In genomic region chr1:158421451-158421850, GRCm38 (mm10) we compare ENCODE assay signal across 25 mouse cellular contexts. TPM values are rescaled to one million over a fixed set of nuclear protein-coding genes. Genes with fewer than 3 reads are reported as not detected.
DNase-seq lines count a peak whose midpoint lies in the region; ATAC-seq and TF ChIP-seq lines count a peak whose summit lies in the region.
"Had no signal": no experiment of that assay in that cellular context is flagged by ENCODE, and none has a peak within 500 bp of the region (broad histone marks: within the 10 kb centered on the region; RNA-seq: fewer than 3 reads in every experiment).

No protein-coding gene starts in this region.

- no peak overlapping the region for H3K4me3 ChIP-seq in hindbrain, embryonic 16.5 days (ENCODE audit: low read length)
- no peak overlapping the region for H3K4me3 ChIP-seq in hindbrain, embryonic 10.5 days
- no peak overlapping the region for H3K4me3 ChIP-seq in liver, postnatal 0 days (ENCODE audit: low read depth, low read length)
- H3K4me3 ChIP-seq: embryonic facial prominence, embryonic 12.5 days; forebrain, embryonic 10.5 days; heart, embryonic 13.5 days; limb, embryonic 12.5 days; liver, embryonic 15.5 days; lung, embryonic 15.5 days; midbrain, embryonic 10.5 days had no signal

- no peaks in the 10 kb centered on the region; the same call in 1 of the 2 replicates for H3K4me1 ChIP-seq in hindbrain, embryonic 16.5 days (ENCODE audit: control insufficient read depth, insufficient read depth, low read depth, low read length)
- no peaks in the 10 kb centered on the region for H3K4me1 ChIP-seq in hindbrain, embryonic 10.5 days (replicated peaks)
- no peaks in the 10 kb centered on the region for H3K4me1 ChIP-seq in liver, postnatal 0 days (ENCODE audit: insufficient read depth)
- H3K4me1 ChIP-seq: embryonic facial prominence, embryonic 12.5 days; forebrain, embryonic 10.5 days; heart, embryonic 13.5 days; liver, embryonic 15.5 days; lung, embryonic 15.5 days; midbrain, embryonic 10.5 days had no signal

- DNase-seq in hindbrain, embryonic 10.5 days (ENCODE audit: low spot score): no peak
- peak; percentile 68 for DNase-seq in brain, adult 2 months (ENCODE audit: low read depth, low spot score)
- DNase-seq in cerebellum, adult 18-20 months: peak; percentile 51 to 58
- DNase-seq in cerebellum, postnatal 10 days: peak; percentile 64 to 68
- no peak for DNase-seq in adrenal gland, postnatal 10 days
- no peak for DNase-seq in liver, postnatal 0 days
- no peak for DNase-seq in urinary bladder, postnatal 10 days (ENCODE audit: low spot score)
- DNase-seq: adrenal gland, postnatal 14 days; embryo, embryonic 11 days; heart, postnatal 10 days; kidney, adult 11 months; kidney, postnatal 14 days; layer of hippocampus, adult 9-11 months had no signal

- H3K27ac ChIP-seq in hindbrain, embryonic 16.5 days (ENCODE audit: low read depth, low read length): no peak overlapping the region
- no peak overlapping the region for H3K27ac ChIP-seq in hindbrain, embryonic 10.5 days
- H3K27ac ChIP-seq in liver, postnatal 0 days (ENCODE audit: low read depth): no peak overlapping the region
- H3K27ac ChIP-seq: embryonic facial prominence, embryonic 12.5 days; forebrain, embryonic 10.5 days; heart, embryonic 13.5 days; limb, embryonic 12.5 days; liver, embryonic 15.5 days; lung, embryonic 15.5 days; midbrain, embryonic 10.5 days had no signal

- H3K9me3 ChIP-seq in hindbrain, embryonic 16.5 days (ENCODE audit: control insufficient read depth, low read length): no peaks in the 10 kb centered on the region
- no peaks in the 10 kb centered on the region for H3K9me3 ChIP-seq in hindbrain, embryonic 10.5 days
- peaks cover 2% of the 10 kb centered on the region; the same call in 1 of the 2 replicates for H3K9me3 ChIP-seq in liver, postnatal 0 days (ENCODE audit: low read length)
- H3K9me3 ChIP-seq: embryonic facial prominence, embryonic 12.5 days; forebrain, embryonic 10.5 days; heart, embryonic 13.5 days; limb, embryonic 12.5 days; liver, embryonic 15.5 days; lung, embryonic 15.5 days; midbrain, embryonic 10.5 days had no signal

- no peak for TF ChIP-seq EP300 in liver, postnatal 0 days (IDR thresholded peaks at IDR 0.05; ENCODE audit: low read depth)

- H3K27me3 ChIP-seq in hindbrain, embryonic 16.5 days (replicated peaks; ENCODE audit: control insufficient read depth, insufficient read depth, low read length): no peaks in the 10 kb centered on the region
- H3K27me3 ChIP-seq in hindbrain, embryonic 10.5 days (ENCODE audit: insufficient read depth, poor library complexity, severe bottlenecking): no peaks in the 10 kb centered on the region
- H3K27me3 ChIP-seq in liver, postnatal 0 days (ENCODE audit: insufficient read depth, low read length): no peaks in the 10 kb centered on the region
- H3K27me3 ChIP-seq: embryonic facial prominence, embryonic 12.5 days; heart, embryonic 13.5 days; limb, embryonic 12.5 days; liver, embryonic 15.5 days; lung, embryonic 15.5 days had no signal

- no peaks in the 10 kb centered on the region; the same call in 1 of the 2 replicates for H3K36me3 ChIP-seq in hindbrain, embryonic 16.5 days (ENCODE audit: control insufficient read depth, insufficient read depth, low read length)
- H3K36me3 ChIP-seq in hindbrain, embryonic 10.5 days: no peaks in the 10 kb centered on the region
- H3K36me3 ChIP-seq in liver, postnatal 0 days (replicated peaks; ENCODE audit: insufficient read depth, low read length): no peaks in the 10 kb centered on the region
- H3K36me3 ChIP-seq: embryonic facial prominence, embryonic 12.5 days; forebrain, embryonic 10.5 days; G1E; heart, embryonic 13.5 days; limb, embryonic 12.5 days; liver, embryonic 15.5 days; lung, embryonic 15.5 days; midbrain, embryonic 10.5 days had no signal

- no peak overlapping the region for H3K9ac ChIP-seq in hindbrain, embryonic 16.5 days (ENCODE audit: low read depth, low read length)
- no peak overlapping the region for H3K9ac ChIP-seq in liver, postnatal 0 days (replicated peaks)
- H3K9ac ChIP-seq: embryonic facial prominence, embryonic 12.5 days; heart, embryonic 13.5 days; limb, embryonic 12.5 days; liver, embryonic 15.5 days; lung, embryonic 15.5 days had no signal

- 76% methylated on average over 8 of the region's 8 CpGs for WGBS in hindbrain, embryonic 16.5 days
- 92% methylated on average over 8 of the region's 8 CpGs for WGBS in hindbrain, embryonic 10.5 days
- 74% methylated on average over 8 of the region's 8 CpGs for WGBS in liver, postnatal 0 days (ENCODE audit: insufficient replicate concordance)

- ATAC-seq in hindbrain, embryonic 16.5 days: peak; percentile 43; the same call in 1 of the 2 replicates
- no peak for ATAC-seq in liver, postnatal 0 days
- ATAC-seq: forebrain, embryonic 16.5 days had no signal

- no peak for TF ChIP-seq CTCF in liver, postnatal 0 days (IDR thresholded peaks at IDR 0.05; ENCODE audit: low read depth)

- H3K4me2 ChIP-seq in hindbrain, embryonic 16.5 days (ENCODE audit: low read length): no peak overlapping the region
- H3K4me2 ChIP-seq in liver, postnatal 0 days (ENCODE audit: low read depth, low read length): no peak overlapping the region
- H3K4me2 ChIP-seq: embryonic facial prominence, embryonic 12.5 days; heart, embryonic 13.5 days; limb, embryonic 12.5 days; liver, embryonic 15.5 days; lung, embryonic 15.5 days had no signal

RNA-seq across cellular contexts. Expression of gene Astn1, which starts 59.4 kb away (rescaled TPM):
- polyA plus RNA-seq in hindbrain, embryonic 16.5 days (2015; fragmentation: Nextera tagmentation; extraction: Ambion mirVana): 38.2 and 43.0 TPM in 2 replicates
- polyA plus RNA-seq in hindbrain, embryonic 10.5 days (2016; fragmentation: Nextera tagmentation; extraction: Ambion mirVana): 8.6 and 9.1 TPM in 2 replicates
- 1 to 10 TPM; 5.4 to 8.3 TPM for total RNA-seq in adrenal gland, postnatal 10 days (2021)
- polyA plus RNA-seq in liver, postnatal 0 days (2015; fragmentation: Nextera tagmentation; extraction: Ambion mirVana): not detected in 2 replicates
- total RNA-seq: megakaryocyte progenitor cell, adult 5-6 weeks; monocyte, adult 5-6 weeks had no signal

Comparison
In these comparisons a context has a peak if more than half of its experiments do, and no peak if none do; other contexts are left out.
1. DNase-seq: peak in brain, adult 2 months (single experiment), cerebellum, adult 18-20 months (2 of 2) and cerebellum, postnatal 10 days (2 of 2); none in hindbrain, embryonic 10.5 days (single experiment), adrenal gland, postnatal 10 days (single experiment), liver, postnatal 0 days (single experiment) and urinary bladder, postnatal 10 days (single experiment).